Mouse (Mus musculus): ENCODE measurements around the gene Resp18. TPM values are rescaled to one million over a fixed set of nuclear protein-coding genes. Genes with fewer than 3 reads are reported as not detected.
"Not testable (repeated sequence)": the region's sequence is repeated elsewhere in the genome, so short reads cannot be mapped to it uniquely, and the experiment has no call there.

Resp18 gene
- polyA plus RNA-seq, 1 experiment from 2014 or later, result 131 TPM

DNA sequence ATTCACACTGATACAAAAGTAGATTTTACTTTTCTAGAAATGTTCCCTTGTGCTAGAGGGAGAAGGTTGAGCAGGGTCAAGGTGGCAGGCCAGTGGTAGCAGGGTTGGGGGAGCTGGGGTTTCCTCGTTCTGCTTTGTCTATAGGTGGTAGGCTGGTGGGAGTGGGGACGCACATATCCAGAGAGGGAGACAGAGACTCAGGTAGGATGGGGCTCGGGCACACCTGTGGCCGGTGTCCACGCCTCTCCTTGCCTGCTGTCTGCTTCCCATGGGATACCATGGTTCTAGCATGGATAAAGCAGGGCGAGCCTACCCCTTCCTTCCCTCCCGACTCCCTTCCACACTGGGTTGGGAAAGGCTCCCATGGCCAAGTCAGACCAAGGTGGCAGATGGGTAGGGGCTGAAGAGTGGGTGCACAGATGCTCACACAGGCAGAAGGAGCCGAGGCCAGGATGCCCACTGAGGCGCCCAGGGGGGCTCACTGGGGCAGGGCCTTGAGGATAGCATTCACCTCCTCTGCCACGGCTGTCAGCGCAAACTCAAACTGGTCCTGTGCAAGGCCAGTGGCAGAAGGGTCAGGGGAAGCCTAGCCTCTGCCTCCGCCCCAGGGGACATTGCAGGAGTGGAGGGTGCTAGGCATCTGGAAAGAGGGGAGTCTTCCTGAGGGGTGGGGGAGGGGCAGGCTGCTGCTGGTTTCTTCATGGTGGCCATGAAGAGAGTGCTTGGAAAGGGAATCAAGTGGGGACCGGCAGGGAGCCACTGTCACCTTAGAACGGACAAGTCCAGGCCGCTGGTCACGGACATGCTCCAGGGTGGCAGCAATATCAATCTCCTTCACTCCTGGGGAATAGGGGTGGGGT lies 30.9 kb downstream of the Resp18 start:
- Histone ChIP-seq H3K4me1 (replicated peaks) (peaks cover 24% of the 10 kb centered on the region), H3K36me3 (peaks cover 19% of the 10 kb centered on the region), H3K4me2 (no peak overlapping the region), H3K27ac (replicated peaks) (no peak overlapping the region), H3K27me3 (peaks cover 2% of the 10 kb centered on the region; the same call in 1 of the 2 replicates), H3K4me3 (no peak overlapping the region), H3K9me3 (no peaks in the 10 kb centered on the region), H3K9ac (peak overlapping the region; percentile 26; the same call in 1 of the 2 replicates)
- no peak for ATAC-seq (ENCODE audit: low read depth)
- 82% methylated on average over 16 of the region's 16 CpGs for whole genome bisulfite sequencing

DNA sequence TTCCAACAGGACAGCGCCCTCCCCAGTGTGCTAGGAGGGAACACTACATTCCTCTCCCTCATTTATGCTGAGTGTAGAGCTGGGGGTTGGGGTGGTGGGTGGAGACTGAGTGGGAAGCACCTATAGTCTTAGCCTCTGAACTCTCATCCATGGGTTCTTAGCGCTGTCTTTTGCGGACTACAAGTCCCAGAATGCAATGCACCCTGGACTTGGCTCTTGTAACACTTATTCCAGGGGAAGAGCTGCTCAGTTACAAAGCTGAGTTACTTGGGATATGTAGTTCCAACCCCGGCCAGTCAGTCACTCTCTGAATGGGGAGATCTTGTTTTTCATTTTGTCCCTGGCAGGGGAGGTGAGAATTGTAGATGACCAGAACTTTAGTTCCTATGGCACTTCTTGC lies 33.4 kb downstream of the Resp18 start:
- 17% methylated on average over 4 of the region's 4 CpGs for WGBS
- Histone ChIP-seq H3K4me1 (replicated peaks) (peaks cover 12% of the 10 kb centered on the region), H3K4me2 (no peak overlapping the region), H3K36me3 (peaks cover 41% of the 10 kb centered on the region), H3K9me3 (no peaks in the 10 kb centered on the region), H3K9ac (no peak overlapping the region), H3K4me3 (no peak overlapping the region), H3K27me3 (no peaks in the 10 kb centered on the region), H3K27ac (replicated peaks) (no peak overlapping the region)
- peak; percentile 59; the same call in 1 of the 2 replicates for ATAC-seq (ENCODE audit: low read depth)

DNA sequence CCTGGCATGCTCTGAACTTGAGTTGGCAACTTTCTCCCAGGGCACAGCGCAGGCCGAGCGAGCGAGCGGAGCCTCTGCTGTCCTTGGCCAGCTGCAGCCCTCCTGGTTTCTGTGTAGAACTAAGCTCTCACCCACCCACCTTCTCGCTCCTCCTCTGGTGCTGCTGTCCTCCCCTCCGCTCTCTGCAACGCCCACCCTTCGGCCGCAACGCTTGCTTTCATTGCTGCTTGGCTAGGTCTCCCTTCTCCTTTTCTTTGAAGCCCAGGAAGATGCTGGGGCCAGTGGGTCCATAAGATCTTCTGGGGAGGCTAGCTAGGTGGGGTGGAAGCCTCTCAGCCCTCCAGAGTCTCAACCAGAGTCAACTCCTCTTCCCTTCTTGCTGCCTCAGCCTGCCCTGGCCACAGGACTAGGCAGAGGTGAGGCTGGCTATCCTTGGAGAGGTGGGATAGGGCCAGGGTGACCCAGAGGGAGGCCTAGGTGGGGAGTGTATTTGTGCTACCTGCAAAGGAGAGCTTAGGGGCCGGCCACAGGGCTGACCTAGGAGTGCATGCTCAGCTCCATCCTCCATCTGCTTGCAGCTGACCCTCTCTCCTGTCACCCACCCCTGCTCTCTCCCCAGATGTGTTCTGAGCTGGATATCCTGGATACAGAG lies 33.9 kb downstream of the Resp18 start:
- Histone ChIP-seq H3K27me3 (no peaks in the 10 kb centered on the region), H3K4me1 (replicated peaks) (peaks cover 12% of the 10 kb centered on the region), H3K9me3 (no peaks in the 10 kb centered on the region), H3K4me3 (no peak overlapping the region), H3K27ac (replicated peaks) (no peak overlapping the region), H3K36me3 (peaks cover 46% of the 10 kb centered on the region), H3K9ac (no peak overlapping the region), H3K4me2 (no peak overlapping the region)
- ATAC-seq (ENCODE audit: low read depth), result peak; percentile 19; the same call in 1 of the 2 replicates
- 87% methylated on average over 12 of the region's 12 CpGs for WGBS

DNA sequence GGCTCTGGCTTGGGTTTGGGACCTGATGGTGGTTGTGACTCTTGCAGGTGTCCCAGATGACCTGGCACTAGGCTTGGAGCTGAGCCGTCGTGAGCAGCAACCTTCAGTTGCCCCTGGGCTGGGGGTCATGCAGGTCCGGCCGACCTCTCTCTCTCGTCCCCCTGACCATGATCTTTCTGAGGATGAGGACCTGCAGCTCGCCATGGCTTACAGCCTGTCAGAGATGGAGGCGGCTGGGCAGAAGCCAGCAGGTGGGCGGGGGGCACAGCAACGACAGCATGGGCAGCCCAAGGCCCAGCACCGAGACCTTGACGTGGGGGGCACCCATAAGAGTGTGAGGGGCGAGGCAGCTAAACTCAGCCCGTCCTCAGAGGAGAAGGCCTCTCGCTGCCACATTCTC lies 34.8 kb downstream of the Resp18 start:
- peaks cover 46% of the 10 kb centered on the region for H3K36me3 ChIP-seq
- H3K27ac ChIP-seq (replicated peaks), result no peak overlapping the region
- no peaks in the 10 kb centered on the region for H3K9me3 ChIP-seq
- WGBS, result 89% methylated on average over 14 of the region's 14 CpGs
- peaks cover 12% of the 10 kb centered on the region for H3K4me1 ChIP-seq (replicated peaks)
- no peak for ATAC-seq (ENCODE audit: low read depth)
- no peak overlapping the region for H3K4me2 ChIP-seq
- H3K4me3 ChIP-seq, result no peak overlapping the region
- no peaks in the 10 kb centered on the region for H3K27me3 ChIP-seq
- H3K9ac ChIP-seq, result no peak overlapping the region

DNA sequence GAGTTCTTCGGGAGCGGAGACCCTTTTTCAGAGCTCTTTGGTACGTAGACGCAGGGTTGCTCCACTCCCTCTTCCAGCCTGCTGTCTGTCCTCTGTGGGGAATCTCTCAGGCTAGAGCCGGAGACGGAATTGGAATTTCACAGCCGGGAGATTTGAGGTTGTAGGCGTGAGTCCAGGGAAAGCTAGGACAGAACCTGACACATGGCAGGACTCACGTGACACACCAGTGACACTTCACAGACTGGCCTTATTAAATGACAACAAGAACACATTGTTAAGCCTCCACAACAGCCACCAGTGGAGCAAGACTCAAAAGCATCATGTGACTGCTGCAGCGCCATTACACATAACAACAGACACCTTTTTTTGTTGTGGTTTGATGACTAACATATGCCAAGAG lies 38.6 kb downstream of the Resp18 start:
- no peak overlapping the region for H3K4me2 ChIP-seq
- no peak overlapping the region for H3K27ac ChIP-seq (replicated peaks)
- H3K4me3 ChIP-seq, result no peak overlapping the region
- WGBS, result 85% methylated on average over 10 of the region's 10 CpGs
- ATAC-seq (ENCODE audit: low read depth), result no peak
- H3K9me3 ChIP-seq, result no peaks in the 10 kb centered on the region
- no peak overlapping the region for H3K9ac ChIP-seq
- peaks cover 25% of the 10 kb centered on the region for H3K4me1 ChIP-seq (replicated peaks)
- H3K36me3 ChIP-seq, result peaks cover 46% of the 10 kb centered on the region
- no peaks in the 10 kb centered on the region for H3K27me3 ChIP-seq

DNA sequence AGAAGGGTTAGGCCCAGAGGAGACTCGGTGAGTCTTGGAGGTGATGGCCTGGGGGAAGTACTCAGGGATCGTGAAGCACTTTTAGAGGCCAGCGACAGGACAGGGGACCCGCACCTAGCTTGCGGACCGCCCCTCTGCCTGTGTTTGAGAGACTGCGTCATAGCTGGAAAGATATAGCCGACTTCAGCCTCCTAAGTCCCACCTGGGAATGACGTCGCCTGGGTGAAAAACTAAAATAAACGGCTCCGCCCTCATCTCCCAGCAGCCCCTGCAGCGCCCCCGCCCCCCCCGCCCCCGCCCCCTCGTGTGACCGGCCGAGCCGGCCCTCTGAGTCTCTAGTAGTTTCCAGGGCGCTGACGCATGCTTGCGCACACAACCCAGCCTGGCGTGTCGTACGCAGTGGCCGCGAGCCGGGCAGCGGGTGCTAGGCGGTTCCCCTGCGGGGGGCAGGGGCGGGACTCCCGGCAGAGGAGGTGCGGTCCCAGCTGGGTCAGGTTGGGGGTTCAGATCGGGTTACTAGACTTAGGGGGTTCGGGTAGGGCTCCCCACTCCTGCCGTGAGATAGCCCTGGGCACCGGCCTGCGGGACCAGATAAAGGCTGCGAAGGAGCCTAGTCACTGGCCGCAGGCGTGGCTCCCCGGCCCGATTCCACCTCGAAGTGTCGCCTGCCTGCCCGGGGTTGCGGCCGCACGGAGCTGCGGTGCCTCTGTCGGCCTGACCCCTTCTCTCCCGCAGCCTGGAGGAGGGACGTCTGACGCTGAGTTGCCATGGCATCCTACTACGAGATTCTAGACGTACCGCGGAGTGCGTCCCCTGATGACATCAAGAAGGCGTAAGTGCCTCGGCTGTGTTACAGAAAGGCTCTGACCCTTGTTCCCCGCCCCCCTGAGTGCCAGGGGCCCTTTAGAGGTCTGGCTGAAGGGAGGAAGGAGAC lies 41.8 kb downstream of the Resp18 start, which contains the start of gene Dnajb2:
Gene Dnajb2 (plus strand): TSS at position 290 of the 934 bp plus-strand sequence.
- peak within 1 kb of the TSS; percentile 87 for H3K9ac ChIP-seq

DNA sequence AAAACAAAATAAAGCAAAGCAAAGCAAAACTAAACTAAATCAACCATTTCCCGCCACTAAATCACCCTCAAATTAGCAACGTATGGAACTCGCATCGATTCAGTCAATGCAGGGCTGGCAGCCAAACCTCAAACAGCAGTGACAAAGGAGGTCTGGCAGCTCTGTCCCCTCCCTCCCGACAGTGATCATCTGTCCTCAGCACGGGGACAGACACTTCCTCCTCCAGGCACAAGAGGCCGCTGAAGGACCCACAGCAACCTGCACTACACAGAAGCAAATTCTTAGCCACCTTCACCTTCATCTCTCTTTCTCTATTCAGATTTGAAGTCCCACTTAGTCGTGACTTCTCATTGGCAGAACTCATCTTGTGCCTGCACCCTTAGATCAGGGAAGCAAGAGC lies 43.6 kb downstream of the Resp18 start:
- 2% methylated on average over 8 of the region's 8 CpGs for WGBS
- peaks cover 10% of the 10 kb centered on the region; the same call in 1 of the 2 replicates for H3K27me3 ChIP-seq
- peak; percentile 57 for ATAC-seq (ENCODE audit: low read depth)
- peaks cover 4% of the 10 kb centered on the region for H3K36me3 ChIP-seq
- H3K4me3 ChIP-seq, result no peak overlapping the region
- no peaks in the 10 kb centered on the region for H3K9me3 ChIP-seq
- no peak overlapping the region for H3K27ac ChIP-seq (replicated peaks)
- 0 out of 2 replicates have a peak overlapping the region, but pooled peaks have one; percentile 16 for H3K4me2 ChIP-seq
- no peak overlapping the region; the same call in 1 of the 2 replicates for H3K9ac ChIP-seq
- H3K4me1 ChIP-seq (replicated peaks), result peaks cover 26% of the 10 kb centered on the region

More for the DNA sequence above, 41.8 kb downstream of the Resp18 start, which contains the start of gene Dnajb2:
- peaks cover 3% of the 10 kb centered on the region; the same call in 1 of the 2 replicates for H3K27me3 ChIP-seq
- no peaks in the 10 kb centered on the region for H3K9me3 ChIP-seq
- ATAC-seq (ENCODE audit: low read depth), result peak; percentile 91
- peak within 1 kb of the TSS; percentile 83 for H3K4me2 ChIP-seq
- H3K36me3 ChIP-seq, result peaks cover 20% of the 10 kb centered on the region
- WGBS, result under 1% methylated on average over 63 of the region's 64 CpGs
- peak within 1 kb of the TSS; percentile 84 for H3K27ac ChIP-seq (replicated peaks)
- peaks cover 26% of the 10 kb centered on the region for H3K4me1 ChIP-seq (replicated peaks)
- H3K4me3 ChIP-seq, result peak within 1 kb of the TSS; percentile 60

DNA sequence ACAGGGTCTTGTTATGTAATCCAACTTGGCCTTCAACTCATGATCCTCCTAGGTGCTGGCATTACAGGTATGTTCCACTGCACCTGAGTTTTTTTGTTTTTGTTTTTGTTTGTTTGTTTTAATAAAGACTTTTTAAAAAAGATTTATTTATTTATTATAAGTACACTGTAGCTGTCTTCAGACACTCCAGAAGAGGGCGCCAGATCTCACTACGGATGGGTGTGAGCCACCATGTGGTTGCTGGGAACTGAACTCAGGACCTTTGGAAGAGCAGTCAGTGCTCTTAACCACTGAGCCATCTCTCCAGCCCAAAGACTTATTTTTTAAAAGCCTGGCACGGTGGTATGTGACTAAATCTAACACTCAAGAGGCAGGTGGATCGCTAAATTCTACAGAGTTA lies 45.7 kb downstream of the Resp18 start:
- not testable (repeated sequence) for H3K4me3 ChIP-seq; H3K9me3 ChIP-seq; H3K4me2 ChIP-seq; H3K27me3 ChIP-seq; H3K36me3 ChIP-seq; H3K9ac ChIP-seq; H3K27ac ChIP-seq (replicated peaks); ATAC-seq (ENCODE audit: low read depth)
- peaks cover 22% of the 10 kb centered on the region for H3K4me1 ChIP-seq (replicated peaks)
- 61% methylated on average over 4 of the region's 4 CpGs for WGBS

DNA sequence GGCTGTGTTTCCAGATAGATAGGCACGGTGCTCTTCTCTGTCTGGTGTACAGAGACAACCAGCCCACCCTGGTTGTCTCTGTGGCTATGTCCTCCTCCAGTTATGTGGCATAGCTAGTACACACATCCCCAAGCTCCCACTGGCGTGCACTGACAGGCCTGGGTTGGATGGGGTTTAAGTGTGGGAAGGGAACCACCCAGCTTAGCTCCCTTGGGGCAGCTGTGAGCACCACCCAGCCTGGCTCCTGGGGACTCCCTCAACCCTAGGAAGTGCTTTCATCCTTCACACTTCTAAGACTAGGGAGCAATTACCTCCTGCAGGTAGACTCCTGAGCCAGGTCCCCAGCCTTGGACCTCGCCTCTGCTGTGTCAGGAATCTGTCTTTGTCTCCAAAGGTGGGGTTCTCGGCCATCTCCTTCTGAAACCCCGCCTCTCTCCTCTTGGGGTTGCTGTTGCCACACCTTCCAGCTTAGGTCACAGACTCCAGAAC lies 46.5 kb downstream of the Resp18 start, which contains the start of gene A630095N17Rik:
Gene A630095N17Rik (minus strand): TSS at position 439 of the 489 bp plus-strand sequence.
- Histone ChIP-seq H3K9ac (no peak within 1 kb of the TSS), H3K9me3 (no peaks in the 10 kb centered on the region), H3K27ac (replicated peaks) (no peak within 1 kb of the TSS), H3K4me2 (no peak within 1 kb of the TSS), H3K36me3 (no peaks in the 10 kb centered on the region), H3K27me3 (peaks cover 10% of the 10 kb centered on the region; the same call in 1 of the 2 replicates), H3K4me1 (replicated peaks) (peaks cover 14% of the 10 kb centered on the region), H3K4me3 (no peak within 1 kb of the TSS)
- WGBS, result 76% methylated on average over 5 of the region's 5 CpGs
- ATAC-seq (ENCODE audit: low read depth), result no peak

DNA sequence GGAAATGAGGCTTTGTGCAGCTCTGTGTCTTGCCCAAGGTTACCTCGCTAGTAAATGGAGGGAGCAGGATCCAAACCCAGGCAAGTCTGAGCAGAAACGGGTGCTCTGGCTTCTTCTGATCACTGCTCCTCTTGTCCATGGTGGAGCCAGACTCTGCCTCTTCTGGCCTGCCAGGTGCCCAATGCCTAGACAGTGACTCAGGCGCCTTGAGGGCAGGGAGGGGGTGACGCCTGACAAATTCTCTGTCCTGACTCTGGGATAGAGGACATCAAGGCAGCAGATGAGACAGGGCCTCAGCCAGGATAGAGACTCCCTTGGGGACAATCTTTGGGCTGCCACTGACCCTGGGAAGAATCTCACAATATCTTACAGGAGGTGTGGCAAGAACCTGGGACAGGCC lies 47.0 kb downstream of the Resp18 start:
- Histone ChIP-seq H3K27ac (replicated peaks) (no peak overlapping the region), H3K4me1 (replicated peaks) (peaks cover 13% of the 10 kb centered on the region), H3K4me2 (no peak overlapping the region), H3K27me3 (peaks cover 10% of the 10 kb centered on the region; the same call in 1 of the 2 replicates), H3K36me3 (no peaks in the 10 kb centered on the region), H3K4me3 (no peak overlapping the region), H3K9ac (no peak overlapping the region), H3K9me3 (no peaks in the 10 kb centered on the region)
- 78% methylated on average over 4 of the region's 4 CpGs for WGBS
- no peak for ATAC-seq (ENCODE audit: low read depth)

DNA sequence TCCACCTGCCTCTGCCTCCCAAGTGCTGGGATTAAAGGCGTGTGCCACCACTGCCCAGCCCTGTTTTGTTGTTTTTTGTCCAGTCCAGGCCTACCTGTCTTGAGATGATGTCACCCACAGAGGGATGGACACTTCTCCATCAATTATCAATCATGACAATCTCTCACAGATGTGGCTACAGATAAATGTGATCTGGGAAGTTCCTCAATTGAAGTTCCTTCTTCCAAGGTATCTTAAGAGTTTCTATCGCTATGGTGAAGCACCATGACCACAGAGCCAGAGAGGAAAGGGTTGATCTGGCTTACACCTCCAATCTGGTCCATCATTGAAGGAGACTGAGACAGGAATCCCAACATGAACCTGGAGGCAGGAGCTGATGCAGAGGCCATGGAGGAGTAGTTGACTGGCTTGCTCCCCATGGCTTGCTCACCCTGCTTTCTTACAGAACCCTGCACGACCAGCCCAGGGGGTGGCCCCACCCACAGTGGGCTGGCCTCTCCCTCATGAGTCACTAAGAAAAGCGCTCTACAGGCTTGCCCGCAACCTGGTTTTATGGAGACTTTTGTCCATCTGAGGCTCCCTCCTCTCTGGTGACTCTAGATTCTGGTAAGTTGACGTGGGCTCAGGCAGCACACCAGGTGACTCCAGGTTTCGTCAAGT lies 47.8 kb downstream of the Resp18 start:
- no peak for ATAC-seq (ENCODE audit: low read depth)
- no peak overlapping the region for H3K27ac ChIP-seq (replicated peaks)

More for the DNA sequence above, 47.8 kb downstream of the Resp18 start:
- Histone ChIP-seq H3K9ac (no peak overlapping the region), H3K4me3 (no peak overlapping the region), H3K4me2 (no peak overlapping the region), H3K27me3 (peaks cover 10% of the 10 kb centered on the region; the same call in 1 of the 2 replicates), H3K36me3 (no peaks in the 10 kb centered on the region), H3K9me3 (no peaks in the 10 kb centered on the region), H3K4me1 (replicated peaks) (peaks cover 7% of the 10 kb centered on the region; the same call in 1 of the 2 replicates)
- 80% methylated on average over 7 of the region's 7 CpGs for WGBS
